Mouse (Mus musculus) midbrain, postnatal 0 days (tissue): ENCODE results near the gene Bcl11a. TPM values are rescaled to one million over a fixed set of nuclear protein-coding genes. Genes with fewer than 3 reads are reported as not detected.

ENCODE experiments used
- ATAC-seq: fragments of 200-750 bp; cut with Nextera tagmentation; 2 replicates; pipeline ENCODE4 v1.8.0; 2017; ENCODE audit warnings: moderate number of reproducible peaks, mild to moderate bottlenecking, moderate TSS enrichment, moderate library complexity; ENCODE audit not compliant: low FRiP score
- DNase-seq: peaks from one replicate; pipeline ENCODE4 v3.0.0-alpha.2; 2015; ENCODE audit warnings: low spot score
- H3K27ac ChIP-seq: fragments of 300-500 bp; sonication (generic); 2 replicates; pipeline ENCODE4 v1.5.1; 2014; ENCODE audit warnings: low read depth, mild to moderate bottlenecking, low read length, mixed read lengths
- H3K27me3 ChIP-seq: fragments of 300-500 bp; sonication (generic); 2 replicates; pipeline ENCODE4 v1.6.1; 2014; ENCODE audit warnings: low read length, control low read depth, mixed read lengths; ENCODE audit not compliant: insufficient read depth
- H3K36me3 ChIP-seq: fragments of 300-500 bp; sonication (generic); 2 replicates; pipeline ENCODE4 v1.6.1; 2014; ENCODE audit warnings: low read length, control low read depth, mixed read lengths; ENCODE audit not compliant: insufficient read depth
- H3K4me1 ChIP-seq: fragments of 300-500 bp; sonication (generic); 2 replicates; pipeline ENCODE4 v1.6.1; 2014; ENCODE audit warnings: mild to moderate bottlenecking, control low read depth, antibody characterized with exemption, low read length, mixed read lengths; ENCODE audit not compliant: insufficient read depth
- H3K4me2 ChIP-seq: fragments of 300-500 bp; sonication (generic); 2 replicates; pipeline ENCODE4 v1.6.1; 2014; ENCODE audit warnings: low read depth, mild to moderate bottlenecking, low read length, mixed read lengths; ENCODE audit not compliant: poor library complexity, severe bottlenecking
- H3K4me3 ChIP-seq: fragments of 300-500 bp; sonication (generic); 2 replicates; pipeline ENCODE4 v1.5.1; 2014; ENCODE audit warnings: low read depth, mild to moderate bottlenecking, low read length, moderate library complexity
- H3K9ac ChIP-seq: fragments of 300-500 bp; sonication (generic); replicated peaks from 2 replicates; pipeline ENCODE4 v1.6.1; 2014; ENCODE audit warnings: mild to moderate bottlenecking, low read length, moderate library complexity, mixed read lengths; ENCODE audit not compliant: poor library complexity, severe bottlenecking
- H3K9me3 ChIP-seq: fragments of 300-500 bp; sonication (generic); 2 replicates; pipeline ENCODE4 v1.6.1; 2016; ENCODE audit warnings: low read length, control low read depth
- CTCF ChIP-seq: IDR thresholded peaks from 2 replicates; pipeline ENCODE4 v1.5.1; 2016; ENCODE audit warnings: antibody characterized with exemption, mild to moderate bottlenecking
- WGBS: fragments of 180-500 bp; shearing (Covaris S2); extraction: QIAGEN DNeasy Blood & Tissue Kit; methylation state at CpG from one replicate; pipeline ENCODE4 v1.1.7; 2014; 5-methylcytosine and 5-hydroxymethylcytosine counted together
- polyA plus RNA-seq: library from polyadenylated mRNA; unstranded; fragments of >200 nt; fragmentation: Nextera tagmentation; extraction: Ambion mirVana; gene quantifications from 2 replicates; pipeline ENCODE4 v1.2.1, GENCODE M21; 2015
- total RNA-seq: library from RNA; depleted of rRNA; stranded (reverse); fragments of >200 nt; gene quantifications from 2 replicates; pipeline ENCODE4 v1.2.3, GENCODE M21; 2014

The Bcl11a gene
- total and polyA plus RNA-seq, 2 experiments from 2014 or later: 44.6 to 80.9 TPM

DNA sequence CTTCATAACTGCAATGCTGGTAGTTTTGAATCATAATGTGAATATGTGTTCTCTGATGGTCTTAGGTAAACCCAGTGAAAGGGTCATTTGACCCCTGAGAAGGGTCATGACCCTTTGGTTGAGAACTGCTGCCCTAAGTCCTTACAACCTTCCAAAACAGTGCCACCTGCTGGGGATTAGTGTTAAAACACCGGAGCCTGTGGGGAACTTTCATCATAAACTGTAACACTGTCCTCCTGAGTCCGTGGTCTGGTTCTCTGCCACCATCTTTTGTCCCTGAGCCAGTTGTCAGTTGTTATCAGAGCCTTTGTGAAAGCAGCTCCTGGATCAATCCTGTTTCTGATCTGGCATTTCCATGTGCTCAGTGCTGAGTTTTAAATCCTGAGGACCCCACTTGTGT is 62.1 kb downstream of the Bcl11a start:
- no peak for DNase-seq
- H3K27me3 ChIP-seq: no peaks in the 10 kb centered on the region
- no peaks in the 10 kb centered on the region for H3K9me3 ChIP-seq
- no peaks in the 10 kb centered on the region for H3K4me1 ChIP-seq
- H3K4me2 ChIP-seq: no peak overlapping the region
- no peak for ATAC-seq
- no peak overlapping the region for H3K9ac ChIP-seq
- H3K36me3 ChIP-seq: 0 out of 2 replicates have a peak, but pooled peaks cover 1% of the 10 kb centered on the region
- no peak overlapping the region for H3K4me3 ChIP-seq
- 83% methylated on average over 2 of the region's 2 CpGs for WGBS
- H3K27ac ChIP-seq: no peak overlapping the region
- TF ChIP-seq CTCF: peak; percentile 21; the same call in 1 of the 2 replicates

DNA sequence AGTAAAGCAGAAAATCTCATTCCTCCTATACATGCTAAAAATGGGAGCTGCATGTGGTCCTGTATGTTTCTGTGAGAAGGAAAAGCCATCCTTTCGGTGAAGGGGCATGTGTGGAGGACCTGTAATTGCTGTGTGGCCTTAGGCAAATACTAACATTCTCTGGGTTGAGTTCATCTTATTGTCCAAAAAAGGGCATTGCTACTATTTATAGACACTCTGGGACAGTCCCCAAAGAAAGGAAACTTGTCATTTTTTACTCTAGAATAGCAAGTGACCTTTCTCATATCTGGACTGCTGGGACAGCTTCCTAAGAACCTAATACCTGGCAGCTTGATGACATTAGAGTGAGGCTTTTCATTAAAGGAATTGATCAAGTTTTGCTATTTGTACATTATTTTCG is 63.1 kb downstream of the Bcl11a start:
- H3K4me1 ChIP-seq: no peaks in the 10 kb centered on the region
- no peak overlapping the region for H3K27ac ChIP-seq
- H3K9ac ChIP-seq: no peak overlapping the region
- 0 out of 2 replicates have a peak, but pooled peaks cover 2% of the 10 kb centered on the region for H3K36me3 ChIP-seq
- TF ChIP-seq CTCF: no peak
- H3K9me3 ChIP-seq: no peaks in the 10 kb centered on the region
- ATAC-seq: no peak
- WGBS: 85% methylated on average over 2 of the region's 2 CpGs
- H3K4me3 ChIP-seq: no peak overlapping the region
- H3K4me2 ChIP-seq: no peak overlapping the region
- no peaks in the 10 kb centered on the region for H3K27me3 ChIP-seq
- DNase-seq: no peak

DNA sequence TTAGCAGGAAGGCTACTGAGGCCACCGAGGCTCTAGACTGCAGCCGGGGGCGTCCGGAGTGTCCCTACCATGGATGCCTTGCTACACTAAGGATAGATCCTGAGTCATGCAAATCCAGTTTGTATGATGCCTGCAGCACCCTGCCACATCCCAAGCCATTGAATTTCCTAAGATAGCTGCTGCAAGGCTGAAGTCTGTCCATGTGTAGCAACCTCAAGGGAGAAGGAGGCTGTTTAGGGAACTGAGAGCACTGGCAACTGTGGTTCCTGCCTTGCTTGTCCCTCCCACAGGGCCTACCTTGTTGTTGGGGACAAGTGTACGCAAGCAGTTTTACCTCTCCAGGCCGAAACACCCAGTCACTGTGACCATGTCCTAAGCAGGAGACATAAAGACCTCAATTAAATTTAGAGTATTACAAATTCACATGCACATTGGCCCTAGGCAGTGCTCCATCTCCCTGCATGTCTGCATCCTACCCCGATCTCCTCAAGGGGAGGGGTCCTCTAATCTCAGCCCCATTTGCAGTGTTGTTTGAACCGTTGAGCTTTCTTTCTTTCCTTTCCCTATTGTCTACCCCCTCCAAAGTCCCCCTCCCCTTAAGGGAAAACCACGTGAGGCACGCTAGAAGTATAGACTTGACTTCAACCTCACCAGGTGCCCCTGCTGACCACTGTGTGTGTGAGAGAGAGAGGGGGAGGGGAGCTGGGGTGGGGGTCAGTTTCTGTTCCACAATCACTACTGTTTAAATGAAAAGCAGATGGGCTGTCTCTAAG is 63.8 kb downstream of the Bcl11a start:
- WGBS: 61% methylated on average over 10 of the region's 10 CpGs
- no peak for TF ChIP-seq CTCF
- H3K27ac ChIP-seq: no peak overlapping the region

DNA sequence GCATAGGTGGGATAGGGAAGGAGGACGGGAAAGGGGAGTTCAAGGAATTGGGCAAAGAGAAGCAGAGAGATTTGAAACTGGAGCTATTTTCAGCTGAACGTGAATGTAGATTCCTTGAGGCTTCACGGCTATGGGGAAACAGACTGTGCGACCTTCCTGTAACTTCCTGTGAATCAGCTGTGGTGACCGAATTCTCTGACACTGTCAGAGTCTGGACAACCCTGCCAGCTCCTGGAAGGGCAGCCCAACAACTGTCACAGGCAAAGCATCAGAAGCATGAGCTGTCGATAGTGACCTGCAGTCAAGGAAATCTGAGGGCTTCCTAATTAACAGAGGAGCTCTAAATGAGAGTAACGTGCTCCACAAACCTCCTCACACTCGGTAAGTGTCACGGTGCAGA is 64.5 kb downstream of the Bcl11a start:
- H3K9me3 ChIP-seq: no peaks in the 10 kb centered on the region
- 0 out of 2 replicates have a peak, but pooled peaks cover 2% of the 10 kb centered on the region for H3K36me3 ChIP-seq
- no peaks in the 10 kb centered on the region for H3K4me1 ChIP-seq
- no peak for ATAC-seq
- H3K27ac ChIP-seq: no peak overlapping the region
- no peaks in the 10 kb centered on the region for H3K27me3 ChIP-seq
- 66% methylated on average over 9 of the region's 9 CpGs for WGBS
- no peak overlapping the region for H3K4me2 ChIP-seq
- no peak overlapping the region for H3K4me3 ChIP-seq
- no peak for DNase-seq
- TF ChIP-seq CTCF: no peak
- no peak overlapping the region for H3K9ac ChIP-seq

More for the DNA sequence above, 63.8 kb downstream of the Bcl11a start:
- H3K9ac ChIP-seq: no peak overlapping the region
- H3K4me1 ChIP-seq: no peaks in the 10 kb centered on the region
- DNase-seq (no peak), ATAC-seq (no peak; the same call in 1 of the 2 replicates)
- no peaks in the 10 kb centered on the region for H3K27me3 ChIP-seq
- no peak overlapping the region for H3K4me3 ChIP-seq
- H3K4me2 ChIP-seq: no peak overlapping the region
- no peaks in the 10 kb centered on the region for H3K9me3 ChIP-seq
- H3K36me3 ChIP-seq: 0 out of 2 replicates have a peak, but pooled peaks cover 2% of the 10 kb centered on the region

DNA sequence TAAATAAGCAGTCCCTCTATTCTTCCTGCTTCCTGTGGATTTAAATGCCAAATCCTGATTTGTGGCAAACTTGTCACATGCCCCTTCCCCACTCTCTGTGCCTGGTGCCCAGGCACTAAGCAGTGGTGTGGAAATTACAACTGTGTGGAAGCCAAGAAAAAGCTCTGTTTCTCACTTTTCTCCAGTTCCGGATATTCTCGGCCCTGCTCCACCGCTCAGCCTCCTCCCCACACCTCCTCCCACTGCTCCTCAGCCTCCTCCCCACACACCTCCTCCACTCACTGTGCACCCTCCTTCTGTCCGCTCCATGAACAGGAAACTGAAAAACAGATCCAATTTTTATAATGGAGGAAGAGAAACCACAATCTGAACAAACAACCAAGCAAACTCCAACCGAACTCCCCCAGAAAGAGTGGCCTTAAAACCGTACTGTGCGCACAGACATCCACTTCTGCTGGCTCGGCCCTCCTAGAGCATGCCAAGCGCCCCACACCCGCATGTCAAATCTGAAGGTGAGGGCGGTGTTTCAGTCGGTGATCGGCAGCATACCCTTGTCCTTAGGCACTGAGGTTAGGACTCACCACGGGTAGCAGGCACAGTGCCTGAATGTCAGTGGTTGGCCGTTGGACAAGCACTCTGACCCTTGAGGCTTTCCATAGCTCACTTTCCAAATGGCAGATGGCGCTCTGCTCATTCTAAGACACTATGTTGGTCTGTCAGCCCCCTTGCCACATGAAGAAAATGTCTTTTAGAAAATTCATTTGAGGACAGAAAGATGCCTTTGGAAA is 66.5 kb downstream of the Bcl11a start:
- no peaks in the 10 kb centered on the region for H3K27me3 ChIP-seq
- DNase-seq (peak; percentile 57), ATAC-seq (no peak; the same call in 1 of the 2 replicates)
- H3K27ac ChIP-seq: no peak overlapping the region
- no peak; the same call in 1 of the 2 replicates for TF ChIP-seq CTCF
- 84% methylated on average over 16 of the region's 16 CpGs for WGBS
- H3K9me3 ChIP-seq: no peaks in the 10 kb centered on the region
- no peaks in the 10 kb centered on the region for H3K4me1 ChIP-seq
- no peak overlapping the region for H3K4me2 ChIP-seq
- no peak overlapping the region for H3K4me3 ChIP-seq
- H3K36me3 ChIP-seq: 0 out of 2 replicates have a peak, but pooled peaks cover 2% of the 10 kb centered on the region
- no peak overlapping the region for H3K9ac ChIP-seq

DNA sequence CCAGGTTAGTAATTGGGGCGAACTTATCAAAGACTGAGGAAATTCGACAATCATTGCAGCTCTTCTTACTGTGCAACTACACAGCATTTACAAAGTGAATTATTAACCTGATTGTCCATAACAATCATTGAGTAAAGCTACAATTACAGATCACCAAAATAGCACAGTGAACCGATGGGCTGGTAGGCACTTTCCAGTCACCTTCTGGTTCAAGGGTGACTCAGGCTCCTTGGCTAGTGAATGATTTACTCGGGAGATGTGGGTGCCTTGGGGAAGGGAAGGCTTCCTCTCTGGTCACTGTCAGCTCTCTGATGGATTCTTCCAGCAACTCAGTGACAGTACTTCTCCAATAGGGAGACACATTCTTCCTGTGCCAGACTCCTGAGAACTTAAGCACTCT is 68.2 kb downstream of the Bcl11a start:
- Histone ChIP-seq H3K27ac (no peak overlapping the region), H3K27me3 (no peaks in the 10 kb centered on the region), H3K4me2 (no peak overlapping the region), H3K9ac (no peak overlapping the region), H3K36me3 (0 out of 2 replicates have a peak, but pooled peaks cover 2% of the 10 kb centered on the region), H3K4me3 (no peak overlapping the region), H3K4me1 (no peaks in the 10 kb centered on the region), H3K9me3 (no peaks in the 10 kb centered on the region)
- 91% methylated on average over 4 of the region's 4 CpGs for WGBS
- DNase-seq (no peak), ATAC-seq (no peak)
- no peak for TF ChIP-seq CTCF
